Comparison of ENCODE assay signal across 8 mouse cellular contexts in genomic region chr9:37460043-37460960, GRCm38 (mm10). TPM values are rescaled to one million over a fixed set of nuclear protein-coding genes. Genes with fewer than 3 reads are reported as not detected.
DNase-seq lines count a peak whose midpoint lies in the region; ATAC-seq and TF ChIP-seq lines count a peak whose summit lies in the region.

No protein-coding gene starts in this region.

- H3K36me3 ChIP-seq in G1E (replicated peaks), result no peaks in the 10 kb centered on the region
- H3K36me3 ChIP-seq in heart, embryonic 15.5 days, result no peaks in the 10 kb centered on the region
- H3K36me3 ChIP-seq in lung, embryonic 16.5 days (ENCODE audit: control insufficient read depth, insufficient read depth, low read length), result no peaks in the 10 kb centered on the region

- H3K27me3 ChIP-seq in G1E (ENCODE audit: insufficient read depth, low read length), result peaks cover 59% of the 10 kb centered on the region
- peaks cover 73% of the 10 kb centered on the region for H3K27me3 ChIP-seq in heart, embryonic 15.5 days
- peaks cover 71% of the 10 kb centered on the region for H3K27me3 ChIP-seq in lung, embryonic 16.5 days (ENCODE audit: control insufficient read depth, insufficient read depth, low read depth, low read length)

- TF ChIP-seq CTCF in G1E (IDR thresholded peaks at IDR 0.05; ENCODE audit: low read depth, low read length), result no peak

- H3K4me3 ChIP-seq in G1E (ENCODE audit: low read depth, low read length), result peak overlapping the region; percentile 56; the same call in 1 of the 2 replicates
- peak overlapping the region; percentile 54 for H3K4me3 ChIP-seq in heart, embryonic 15.5 days
- H3K4me3 ChIP-seq in lung, embryonic 16.5 days (ENCODE audit: low read length), result peak overlapping the region; percentile 54

- H3K9me3 ChIP-seq in G1E (replicated peaks), result no peaks in the 10 kb centered on the region
- no peaks in the 10 kb centered on the region for H3K9me3 ChIP-seq in heart, embryonic 15.5 days (replicated peaks)
- H3K9me3 ChIP-seq in lung, embryonic 16.5 days (ENCODE audit: control insufficient read depth, low read length), result no peaks in the 10 kb centered on the region

- peak; percentile 31 to 34 for DNase-seq in B cell, adult 2 months
- DNase-seq in G1E (ENCODE audit: low spot score), result no peak
- peak; percentile 45 for DNase-seq in embryo, embryonic 10 days (ENCODE audit: low spot score)
- peak; percentile 56 to 71 for DNase-seq in kidney, postnatal 4 days
- DNase-seq in right cerebral cortex, postnatal 14 days, result peak; percentile 63
- no peak for DNase-seq in thymus, postnatal 0 days (ENCODE audit: low spot score)

- peaks cover 16% of the 10 kb centered on the region for H3K4me1 ChIP-seq in G1E (ENCODE audit: insufficient read depth, low read depth, low read length)
- H3K4me1 ChIP-seq in heart, embryonic 15.5 days (replicated peaks), result peaks cover 22% of the 10 kb centered on the region
- H3K4me1 ChIP-seq in lung, embryonic 16.5 days (replicated peaks; ENCODE audit: control insufficient read depth, insufficient read depth, low read length), result peaks cover 24% of the 10 kb centered on the region

- WGBS in heart, embryonic 15.5 days, result under 1% methylated on average over 81 of the region's 81 CpGs
- under 1% methylated on average over 79 of the region's 81 CpGs for WGBS in lung, embryonic 16.5 days

- H3K27ac ChIP-seq in heart, embryonic 15.5 days, result no peak overlapping the region
- H3K27ac ChIP-seq in lung, embryonic 16.5 days (ENCODE audit: low read length), result no peak overlapping the region

- no peak for ATAC-seq in G1E (ENCODE audit: extremely low read depth, insufficient number of reproducible peaks, low FRiP score, poor library complexity, severe bottlenecking)
- no peak for ATAC-seq in heart, embryonic 15.5 days (replicated peaks; ENCODE audit: insufficient number of reproducible peaks, insufficient read depth, low FRiP score, low read depth)
- ATAC-seq in lung, embryonic 16.5 days (ENCODE audit: low read depth), result peak; percentile 56

- 0 out of 2 replicates have a peak overlapping the region, but pooled peaks have one; percentile 12 for H3K9ac ChIP-seq in heart, embryonic 15.5 days
- peak overlapping the region; percentile 25; the same call in 1 of the 2 replicates for H3K9ac ChIP-seq in lung, embryonic 16.5 days (ENCODE audit: low read length)

- H3K4me2 ChIP-seq in heart, embryonic 15.5 days, result peak overlapping the region; percentile 82
- peak overlapping the region; percentile 88 for H3K4me2 ChIP-seq in lung, embryonic 16.5 days (ENCODE audit: low read depth, low read length)

RNA-seq across cellular contexts. Expression of gene Robo3, which starts 27.3 kb away (rescaled TPM):
- not detected in 2 replicates for total RNA-seq in G1E (2014; fragmentation: Nextera tagmentation)
- 0.27 and 0.35 TPM in 2 replicates for total RNA-seq in G1E (2017)
- 0.20 and 0.24 TPM in 2 replicates for polyA plus RNA-seq in G1E (2012)
- 0.11 and 0.13 TPM in 2 replicates for polyA plus RNA-seq in heart, embryonic 15.5 days (2015; fragmentation: Nextera tagmentation; extraction: Ambion mirVana)
- 0.15 and 0.19 TPM in 2 replicates for polyA plus RNA-seq in lung, embryonic 16.5 days (2015; fragmentation: Nextera tagmentation; extraction: Ambion mirVana)
- polyA plus RNA-seq in thymus, postnatal 0 days (2015; fragmentation: Nextera tagmentation; extraction: Ambion mirVana), result 0.14 and 0.23 TPM in 2 replicates

RNA-seq across cellular contexts. Expression of gene Msantd2, which starts 28.8 kb away (rescaled TPM):
- total RNA-seq in G1E (2014; fragmentation: Nextera tagmentation), result 49.4 and 63.8 TPM in 2 replicates
- total RNA-seq in G1E (2017), result 59.1 and 66.0 TPM in 2 replicates
- polyA plus RNA-seq in G1E (2012), result 27.5 and 31.9 TPM in 2 replicates
- polyA plus RNA-seq in heart, embryonic 15.5 days (2015; fragmentation: Nextera tagmentation; extraction: Ambion mirVana), result 9.5 and 14.8 TPM in 2 replicates
- 22.0 and 25.0 TPM in 2 replicates for polyA plus RNA-seq in lung, embryonic 16.5 days (2015; fragmentation: Nextera tagmentation; extraction: Ambion mirVana)
- polyA plus RNA-seq in thymus, postnatal 0 days (2015; fragmentation: Nextera tagmentation; extraction: Ambion mirVana), result 15.5 and 16.7 TPM in 2 replicates

RNA-seq across cellular contexts. Expression of gene Robo4, which starts 58.6 kb away (rescaled TPM):
- total RNA-seq in G1E (2014; fragmentation: Nextera tagmentation) (not detected in 2 replicates), G1E (2017) (0.05 and 0.06 TPM in 2 replicates)
- polyA plus RNA-seq in G1E (2012), result not detected in 2 replicates
- 9.2 and 10.8 TPM in 2 replicates for polyA plus RNA-seq in heart, embryonic 15.5 days (2015; fragmentation: Nextera tagmentation; extraction: Ambion mirVana)
- 24.7 and 29.8 TPM in 2 replicates for polyA plus RNA-seq in lung, embryonic 16.5 days (2015; fragmentation: Nextera tagmentation; extraction: Ambion mirVana)
- polyA plus RNA-seq in thymus, postnatal 0 days (2015; fragmentation: Nextera tagmentation; extraction: Ambion mirVana), result 2.5 and 3.4 TPM in 2 replicates

Comparison
In these comparisons a context has a peak if more than half of its experiments do, and no peak if none do; other contexts are left out.
1. DNase-seq: peak in B cell, adult 2 months (2 of 2), embryo, embryonic 10 days (single experiment), kidney, postnatal 4 days (2 of 2) and right cerebral cortex, postnatal 14 days (single experiment); none in G1E (single experiment) and thymus, postnatal 0 days (single experiment).
2. Peak in every context shown above with its lines, with median percentiles within 50 percentile points of each other: H3K4me3 ChIP-seq.